Mouse (Mus musculus) ZHBTc4 (cell line): ENCODE data around the gene Esr1.
A peak's percentile ranks its signal among the peaks of the same experiment; 100 is the strongest.

Source experiments
- DNase-seq: peaks from one replicate; pipeline ENCODE4 v3.0.0-alpha.2; 2011; ENCODE audit warnings: low read depth, low spot score

The Esr1 gene

DNA sequence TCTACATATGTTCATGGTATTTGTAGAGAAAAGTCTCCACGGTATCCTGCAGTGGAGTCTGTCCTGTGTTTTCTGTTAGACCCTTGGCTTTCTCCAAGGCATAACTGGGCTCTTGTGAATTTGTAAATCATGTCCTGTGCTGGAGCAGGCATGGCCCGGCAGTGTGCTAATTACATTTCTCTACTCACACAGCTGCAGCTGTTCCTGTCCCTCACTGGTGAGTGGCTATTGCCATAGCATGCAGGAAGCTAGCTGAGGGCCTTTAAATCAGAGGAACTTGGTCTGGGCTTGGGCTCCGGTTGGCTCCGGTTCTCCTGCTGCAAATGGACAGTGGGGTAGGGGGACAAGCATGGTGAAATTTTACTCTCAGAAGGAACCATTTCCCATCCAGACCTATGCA lies 226.7 kb downstream of the Esr1 start:
- no peak for DNase-seq

DNA sequence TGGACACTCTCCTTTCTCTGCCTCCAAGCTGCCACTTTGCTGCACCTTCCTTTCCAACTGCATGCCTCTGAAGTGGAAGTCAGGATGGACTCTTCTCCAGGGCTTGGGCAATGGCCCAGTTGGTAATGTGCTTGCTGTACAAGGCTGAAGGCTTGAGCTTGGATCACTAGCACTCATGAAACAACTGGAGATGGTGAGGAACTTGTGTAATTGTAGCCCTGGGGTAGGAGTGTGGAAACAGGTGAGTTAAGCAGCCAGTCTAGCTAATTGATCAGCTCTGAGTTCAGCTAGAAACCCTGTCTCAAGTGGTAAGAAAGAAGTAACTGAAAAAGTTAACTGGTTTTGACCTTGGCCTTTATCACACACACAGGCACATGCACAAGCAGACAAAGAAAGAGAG lies 229.6 kb downstream of the Esr1 start:
- DNase-seq, result no peak

DNA sequence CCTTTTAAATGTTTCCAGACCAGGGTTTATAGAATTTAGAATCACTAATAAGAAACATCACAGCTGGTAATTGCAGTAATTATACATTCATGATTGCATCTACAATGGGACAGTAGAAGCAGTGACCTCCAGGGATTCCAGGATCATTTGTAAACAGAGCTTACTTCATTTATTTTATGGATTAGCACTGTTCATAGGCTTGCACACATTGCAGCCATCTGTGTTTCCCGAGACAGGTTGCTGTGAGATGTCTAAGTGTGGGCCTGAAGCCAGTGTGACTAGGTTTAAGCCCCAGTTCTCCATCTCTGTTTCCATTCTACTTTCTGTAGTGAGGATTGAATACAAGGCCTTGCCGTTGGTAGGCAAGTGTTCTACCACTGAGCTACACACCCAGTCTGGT lies 236.1 kb downstream of the Esr1 start:
- DNase-seq, result no peak

DNA sequence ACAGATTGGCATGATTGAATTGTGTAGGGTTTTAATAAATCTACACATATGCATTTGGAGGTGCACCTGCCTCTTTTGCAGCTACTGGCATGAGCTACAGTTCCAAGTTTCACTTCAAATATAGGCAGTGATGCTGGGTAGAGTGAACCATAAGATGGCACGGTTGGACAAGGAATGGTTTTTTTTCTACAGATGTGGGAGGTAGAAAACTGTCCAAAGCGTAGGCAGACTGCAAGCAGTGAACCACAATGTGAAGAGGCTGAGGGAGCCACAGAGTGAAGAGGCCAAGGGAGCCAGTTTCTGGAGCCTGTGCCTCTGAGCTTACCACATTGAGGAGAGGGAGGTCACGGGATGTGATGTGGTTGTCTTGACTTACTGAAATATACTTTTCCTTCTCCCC lies 238.5 kb downstream of the Esr1 start:
- no peak for DNase-seq

DNA sequence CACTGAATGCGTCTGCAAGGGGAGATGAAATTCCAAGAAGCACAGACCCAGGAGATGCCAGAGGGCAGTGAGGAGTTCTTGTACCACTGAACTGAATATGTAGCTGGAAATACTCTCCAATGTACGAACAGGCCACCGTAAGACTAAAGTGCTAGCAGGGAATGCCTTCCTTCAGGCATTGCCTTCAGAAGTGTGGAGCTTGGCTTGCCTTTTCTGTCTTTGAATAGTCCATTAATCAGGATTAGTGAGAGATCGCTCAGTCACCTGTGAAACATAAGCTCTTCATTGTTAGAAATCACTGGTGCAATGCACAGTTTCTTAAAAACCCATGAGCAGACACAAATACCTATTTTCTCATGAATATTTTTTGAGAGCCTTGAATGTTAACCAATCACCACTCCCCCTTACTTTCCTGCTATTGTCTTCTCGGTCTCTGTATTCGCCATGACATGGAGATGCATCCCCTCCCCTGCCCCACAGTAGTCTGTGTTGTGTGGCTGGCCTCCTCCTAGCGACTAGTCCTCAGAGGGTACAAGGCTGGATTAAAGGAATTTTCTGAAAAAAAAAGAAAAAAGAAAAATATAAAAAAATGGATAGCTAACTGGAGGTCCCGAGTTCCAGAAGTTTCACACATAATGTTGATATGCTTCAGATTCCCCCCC lies 263.8 kb downstream of the Esr1 start:
- DNase-seq, result no peak

DNA sequence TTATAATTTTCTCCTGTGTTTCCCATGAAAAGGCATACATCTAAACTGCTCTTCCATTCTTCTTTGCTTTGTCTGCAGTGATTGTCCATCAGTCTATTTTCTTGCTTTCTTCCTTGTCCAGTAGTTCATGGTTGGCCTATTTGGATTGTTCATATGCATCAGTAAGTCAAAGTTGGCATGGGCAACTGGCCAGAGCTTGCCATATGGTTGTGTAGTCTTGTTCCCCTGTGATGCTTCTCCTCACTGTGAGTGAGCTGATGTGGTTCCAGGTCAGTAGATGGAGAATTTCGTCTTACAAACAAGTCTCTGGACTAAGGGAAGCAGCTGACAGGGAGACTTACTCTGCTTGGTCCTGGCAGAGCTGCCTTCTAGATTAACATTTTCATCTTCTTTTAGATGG lies 270.0 kb downstream of the Esr1 start:
- no peak for DNase-seq

DNA sequence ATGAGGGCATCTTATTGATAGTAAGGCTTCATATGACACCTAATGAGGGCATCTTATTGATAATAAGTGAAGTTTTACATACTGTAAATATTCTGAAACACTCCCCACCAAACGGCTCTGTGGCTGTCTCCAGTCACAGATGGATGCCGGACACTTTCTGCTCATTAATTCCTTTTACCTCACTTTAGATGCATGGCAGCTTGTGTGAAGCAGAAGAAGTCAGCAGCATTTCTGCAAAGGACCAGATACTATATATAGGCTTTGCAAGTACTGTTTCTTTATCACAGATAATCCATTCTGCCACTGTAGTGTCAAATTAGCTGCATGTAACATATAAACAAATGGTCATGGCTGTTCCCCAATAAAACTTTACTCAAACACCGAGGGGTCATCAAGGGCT lies 274.1 kb downstream of the Esr1 start:
- DNase-seq, result no peak

DNA sequence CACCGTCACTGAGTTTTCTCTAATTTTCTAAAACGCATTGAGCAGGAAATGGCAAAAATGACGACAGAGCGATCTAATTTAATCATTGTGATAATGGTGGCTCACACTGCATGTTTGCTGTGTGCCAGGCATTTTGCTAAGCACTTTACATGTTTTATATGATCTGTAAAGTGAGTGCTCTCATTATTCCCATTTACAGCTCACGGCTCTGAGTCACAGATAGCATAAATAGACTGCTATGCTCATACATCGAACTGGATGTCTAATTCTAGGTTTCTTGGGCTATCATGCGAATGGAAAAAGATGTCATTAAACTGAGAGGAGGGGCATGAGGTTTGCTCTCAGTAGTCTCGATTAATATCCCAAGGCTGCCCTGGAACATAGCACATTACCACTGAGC lies 274.6 kb downstream of the Esr1 start:
- no peak for DNase-seq

DNA sequence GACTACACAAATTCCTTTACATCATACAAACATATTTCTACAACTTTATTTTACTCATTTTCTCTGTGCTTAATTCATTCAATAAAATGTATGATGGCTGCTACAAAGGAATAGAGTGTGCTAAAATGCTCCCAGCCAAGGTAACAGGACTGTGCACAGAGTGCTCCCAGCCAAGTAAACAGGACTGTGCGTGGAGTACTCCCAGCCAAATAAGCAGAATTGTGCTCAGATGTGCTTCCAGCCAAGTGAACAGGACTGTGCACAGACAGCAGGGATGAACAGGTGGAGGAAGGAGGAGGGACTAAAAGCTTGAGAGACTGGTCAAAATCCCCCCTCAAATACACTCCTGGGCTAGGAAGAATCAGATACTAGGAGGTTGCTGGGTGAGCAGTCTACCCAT lies 282.1 kb downstream of the Esr1 start:
- no peak for DNase-seq

DNA sequence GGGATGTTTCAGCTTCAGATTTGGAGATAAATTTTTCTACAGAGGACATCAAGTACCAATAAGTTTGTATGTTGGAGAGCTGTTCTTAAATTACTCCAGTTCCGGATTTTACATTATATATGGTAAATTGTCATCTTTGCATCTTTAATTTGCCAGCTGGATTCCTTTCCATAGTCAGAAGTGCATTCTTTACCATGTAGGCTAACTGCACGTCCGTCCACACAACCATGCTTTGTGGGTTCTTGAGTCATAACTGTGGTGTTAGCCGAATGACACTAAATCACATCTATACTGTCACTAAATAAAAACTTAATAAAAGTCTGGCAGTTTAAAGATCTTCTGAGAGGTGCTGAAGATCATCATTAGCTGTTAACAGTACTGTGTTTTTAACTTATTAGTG lies 286.4 kb downstream of the Esr1 start:
- no peak for DNase-seq

DNA sequence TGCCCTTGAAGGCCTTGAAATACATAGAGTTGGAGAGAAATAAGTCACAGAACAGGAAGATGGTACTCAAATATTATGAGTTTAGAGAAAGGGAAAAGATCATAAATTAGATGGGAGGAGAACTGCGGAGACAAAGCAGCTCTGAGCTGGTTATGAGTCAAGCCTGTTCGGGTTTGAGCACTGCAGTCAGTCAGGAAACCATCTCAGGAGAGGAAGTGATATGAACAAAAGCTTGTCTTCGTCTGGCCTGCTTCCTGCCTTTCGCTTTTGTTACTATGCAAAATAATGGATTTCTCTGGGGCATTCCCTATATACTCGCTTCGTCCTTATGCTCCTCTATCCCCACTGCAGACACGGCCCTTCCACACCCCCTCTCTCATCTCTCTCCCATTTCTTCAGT lies 288.9 kb downstream of the Esr1 start:
- peak; percentile 21 for DNase-seq

DNA sequence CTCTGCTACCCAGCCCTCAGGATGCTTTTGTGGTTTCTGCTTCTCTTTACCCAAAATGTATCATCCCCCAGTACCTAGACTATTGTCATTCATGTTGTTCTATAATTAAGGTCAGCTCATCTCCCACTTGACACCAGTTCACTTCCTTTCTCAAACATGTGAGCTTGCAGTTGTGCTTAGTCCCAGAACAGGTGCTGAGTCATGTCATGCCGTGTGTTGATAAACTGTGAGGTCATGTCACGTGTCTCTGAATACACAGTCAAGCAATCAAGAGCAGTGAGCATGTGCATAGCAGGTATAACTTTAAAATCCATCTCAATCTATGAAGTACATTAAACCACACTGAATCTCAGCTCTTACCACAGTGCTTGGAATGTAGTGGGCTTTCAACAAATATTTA lies 297.9 kb downstream of the Esr1 start:
- DNase-seq, result no peak

DNA sequence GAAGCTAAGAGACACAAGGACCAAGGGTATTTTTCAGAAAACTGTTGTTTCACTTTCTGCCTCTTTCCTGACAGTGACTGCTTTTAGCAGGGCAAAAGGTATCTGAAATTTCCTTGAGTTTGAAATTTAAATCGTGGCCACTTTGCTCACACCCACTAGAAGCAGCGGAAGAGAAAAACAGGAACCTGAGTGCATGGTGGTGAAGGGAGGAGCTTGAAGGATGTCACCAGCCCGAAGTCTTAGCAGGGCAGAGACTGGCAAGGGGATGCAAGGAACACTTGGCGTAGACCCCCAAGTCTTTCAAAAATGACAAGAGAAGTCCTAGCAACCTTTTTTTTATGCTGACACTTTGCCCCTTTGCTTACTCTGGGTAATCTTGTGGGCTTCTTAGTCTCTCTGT lies 299.1 kb downstream of the Esr1 start:
- no peak for DNase-seq

DNA sequence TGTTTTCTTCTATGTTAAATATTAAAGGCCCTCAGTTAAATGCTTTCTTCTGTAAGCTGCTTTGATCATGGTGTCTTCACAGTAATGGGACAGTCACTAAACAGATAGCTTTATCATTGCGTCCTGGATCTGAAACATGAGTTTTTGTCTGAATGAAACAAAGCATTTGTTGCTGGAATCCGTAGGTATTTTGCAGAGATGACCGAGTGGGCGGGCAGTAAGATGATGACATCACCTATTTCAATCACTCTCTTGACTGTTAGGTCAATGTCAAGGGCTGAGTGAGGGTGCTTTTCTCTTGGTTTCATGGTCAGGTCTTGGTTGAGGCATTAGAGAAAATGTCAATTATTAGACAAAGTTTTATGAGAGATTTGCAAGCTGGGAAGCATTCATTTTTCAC lies 307.7 kb downstream of the Esr1 start:
- DNase-seq, result no peak

DNA sequence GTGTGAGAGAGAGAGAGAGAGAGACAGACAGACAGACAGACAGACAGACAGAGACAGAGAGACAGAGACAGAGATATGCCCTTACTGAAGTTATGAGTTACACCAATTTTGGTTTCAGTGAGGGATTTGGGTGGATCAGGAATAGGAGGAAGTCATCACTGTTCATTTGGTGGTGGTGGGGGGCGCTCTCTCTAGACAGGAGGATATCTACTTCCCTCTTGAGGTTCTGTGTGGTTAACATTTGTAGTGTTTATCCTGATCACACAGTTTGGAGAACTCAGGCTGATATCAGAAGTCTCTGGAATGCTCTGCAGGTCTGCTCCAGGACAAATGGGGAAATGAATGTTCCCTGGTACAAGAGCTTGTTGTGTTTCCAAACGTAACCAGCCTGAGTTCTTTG lies 312.2 kb downstream of the Esr1 start:
- no peak for DNase-seq

DNA sequence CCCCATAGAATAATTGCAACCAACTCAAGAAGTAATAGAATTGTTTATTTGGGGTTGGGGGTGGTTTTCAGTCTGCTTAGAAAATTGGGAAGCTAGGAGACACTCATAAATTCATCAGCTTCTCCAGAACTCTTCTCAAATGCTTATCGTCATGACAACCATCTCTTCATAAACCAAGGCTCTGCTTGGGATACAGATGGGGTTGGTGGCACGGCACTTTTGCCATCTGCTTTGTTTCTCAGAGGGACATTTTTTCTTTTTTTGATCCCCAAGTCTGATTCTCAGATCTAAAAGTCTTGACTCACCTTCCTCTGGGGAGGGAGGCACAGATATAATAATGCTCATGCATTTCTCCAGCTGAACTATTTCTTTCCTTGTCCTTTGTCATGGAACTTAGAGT lies 313.0 kb downstream of the Esr1 start:
- no peak for DNase-seq

DNA sequence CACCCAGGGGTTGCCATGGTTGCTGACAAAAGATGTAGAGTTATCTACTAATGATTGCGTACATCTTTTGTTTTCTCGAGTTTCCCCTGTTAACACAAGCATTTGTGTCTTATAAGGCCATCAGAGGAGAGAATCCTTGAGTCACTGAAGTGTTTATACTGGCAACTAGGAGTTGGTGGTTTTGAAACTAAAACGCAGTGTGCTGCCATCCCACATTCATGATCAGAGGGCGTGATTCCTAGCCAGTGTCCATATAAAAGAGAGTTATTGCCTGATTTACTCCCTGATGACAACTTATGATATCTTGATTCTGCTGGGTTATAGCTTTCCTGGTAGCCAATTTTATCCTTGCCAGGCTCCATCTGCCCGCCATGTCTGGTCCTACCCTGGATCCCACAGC lies 331.8 kb downstream of the Esr1 start:
- no peak for DNase-seq

DNA sequence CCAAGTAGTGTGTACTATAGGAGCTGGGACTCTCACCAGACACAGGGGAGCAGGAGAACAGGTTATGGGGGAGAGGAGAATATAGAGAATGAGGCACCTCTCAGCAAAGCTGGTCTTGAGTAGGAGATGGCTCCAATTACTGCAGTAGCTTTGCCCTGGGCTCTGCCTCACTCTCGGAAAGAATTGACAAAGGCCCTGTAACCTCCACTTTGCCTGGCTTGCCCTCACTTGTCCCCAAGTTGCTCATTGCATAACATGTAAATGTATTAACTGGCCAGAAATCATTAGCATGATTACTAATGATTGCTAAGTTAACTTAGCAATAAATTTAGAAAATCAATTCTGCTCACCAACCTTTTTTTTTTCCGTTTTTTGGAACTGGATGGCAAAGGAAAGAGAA lies 333.3 kb downstream of the Esr1 start:
- DNase-seq, result no peak

DNA sequence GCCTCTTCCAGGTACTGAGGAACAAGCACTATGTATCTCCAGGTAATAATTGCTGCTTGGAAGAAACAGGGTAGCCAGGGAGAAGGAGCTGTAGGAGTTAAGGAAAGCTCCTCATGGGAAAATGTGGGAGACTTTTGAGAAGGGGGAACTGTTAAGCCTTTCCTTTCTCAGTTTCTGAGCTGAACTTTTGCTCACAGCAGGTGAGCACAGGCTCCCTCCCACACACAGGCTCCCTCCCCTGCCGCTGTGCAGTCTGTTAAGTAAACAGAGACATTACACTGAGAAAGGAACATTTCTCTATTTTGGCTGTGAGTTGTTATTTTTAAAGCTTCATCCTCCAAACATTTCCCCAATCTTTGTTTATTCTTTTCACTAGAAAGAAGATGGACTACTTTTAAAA lies 354.4 kb downstream of the Esr1 start:
- DNase-seq, result no peak

DNA sequence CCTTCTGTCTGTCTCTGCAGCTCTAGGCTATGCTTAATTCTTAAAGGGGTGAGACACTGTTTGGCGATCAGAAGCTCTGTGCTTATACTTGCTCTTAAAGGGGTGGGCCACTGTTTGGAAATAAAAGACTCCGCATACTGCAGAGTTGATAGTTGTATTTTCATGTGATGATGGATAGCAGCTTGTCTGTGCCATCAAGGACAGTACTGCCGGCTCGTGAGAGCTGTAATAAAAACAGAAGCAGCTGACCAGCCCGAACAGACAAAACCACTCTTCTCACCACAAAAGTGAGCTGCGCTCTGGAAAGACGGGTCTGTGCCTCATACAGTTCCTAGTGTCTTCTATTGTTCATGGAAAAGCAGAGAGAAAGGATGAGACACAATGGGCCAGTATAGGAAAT lies 359.8 kb downstream of the Esr1 start:
- no peak for DNase-seq

DNA sequence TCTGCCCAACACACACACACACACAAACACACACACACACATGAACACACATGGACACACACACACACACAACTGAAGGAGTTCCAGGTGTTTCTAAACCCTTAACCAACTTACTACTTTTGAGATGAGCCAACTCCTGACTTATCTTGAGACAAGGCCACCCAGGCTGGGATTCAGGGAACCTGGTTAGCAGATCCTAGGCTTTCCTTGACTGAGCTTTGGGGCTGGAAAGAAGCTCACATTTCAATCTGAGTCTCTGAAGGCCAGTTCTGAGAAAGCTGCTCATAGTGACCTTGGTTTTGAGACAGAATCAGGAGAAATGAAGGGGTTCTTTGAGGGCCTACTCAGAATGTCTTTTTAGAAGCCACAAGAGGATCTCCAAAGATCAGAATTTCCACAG lies 360.2 kb downstream of the Esr1 start:
- no peak for DNase-seq

DNA sequence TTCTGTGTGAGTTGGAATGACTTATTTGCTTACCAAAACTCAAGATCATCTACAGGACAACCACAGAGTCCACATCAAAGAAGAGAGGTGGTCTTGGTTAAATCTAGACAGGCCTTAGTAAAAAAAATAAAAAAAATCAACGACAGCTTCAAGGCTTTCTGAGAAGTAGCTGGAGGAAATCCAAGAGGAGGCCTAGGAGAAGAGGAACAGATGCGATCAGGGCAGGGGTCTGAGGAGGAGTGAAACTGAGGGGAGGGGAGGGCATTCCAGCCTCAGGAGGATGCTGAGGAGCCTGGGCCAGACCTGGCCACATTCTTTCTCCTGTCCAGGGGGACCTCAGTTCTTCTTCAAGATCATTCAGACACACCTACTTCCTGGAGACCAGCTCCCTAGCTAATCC lies 360.6 kb downstream of the Esr1 start:
- DNase-seq, result no peak

DNA sequence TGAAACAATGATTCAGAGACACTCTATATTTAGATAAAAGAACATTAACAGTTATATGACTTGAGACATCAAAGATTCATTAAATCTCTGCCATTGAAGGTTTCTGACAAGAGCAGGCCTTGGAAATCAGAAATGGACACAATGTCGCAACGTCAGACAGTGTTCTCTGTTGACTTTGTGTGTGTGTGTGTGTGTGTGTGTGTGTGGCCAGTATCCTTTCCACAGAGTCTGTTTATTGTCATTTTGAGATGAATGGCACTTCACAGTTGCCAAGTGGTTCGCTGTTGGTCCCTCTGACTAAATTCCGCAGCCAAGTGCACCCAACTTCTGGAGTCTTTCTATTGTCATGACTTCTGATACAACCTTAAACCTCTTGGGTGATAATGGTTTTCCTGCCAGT lies 362.9 kb downstream of the Esr1 start:
- DNase-seq, result no peak

DNA sequence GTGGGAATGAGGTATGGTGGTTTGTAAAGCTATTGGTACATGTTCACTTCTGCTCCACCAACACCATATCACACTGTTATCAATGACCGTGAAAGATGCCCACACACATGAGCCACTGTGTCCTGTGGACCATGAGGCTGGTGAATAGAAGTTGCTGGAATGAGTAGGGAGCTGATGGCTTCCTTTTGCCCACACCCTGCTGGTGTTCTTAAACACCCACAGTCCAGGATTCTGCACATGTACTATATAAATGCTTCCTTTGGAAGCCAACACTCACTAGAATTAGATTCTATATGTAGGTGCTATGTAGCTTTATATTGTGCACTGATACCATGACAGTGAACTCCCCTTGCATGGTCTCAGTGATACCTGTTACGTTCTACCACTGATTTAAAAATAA lies 365.2 kb downstream of the Esr1 start:
- no peak for DNase-seq

DNA sequence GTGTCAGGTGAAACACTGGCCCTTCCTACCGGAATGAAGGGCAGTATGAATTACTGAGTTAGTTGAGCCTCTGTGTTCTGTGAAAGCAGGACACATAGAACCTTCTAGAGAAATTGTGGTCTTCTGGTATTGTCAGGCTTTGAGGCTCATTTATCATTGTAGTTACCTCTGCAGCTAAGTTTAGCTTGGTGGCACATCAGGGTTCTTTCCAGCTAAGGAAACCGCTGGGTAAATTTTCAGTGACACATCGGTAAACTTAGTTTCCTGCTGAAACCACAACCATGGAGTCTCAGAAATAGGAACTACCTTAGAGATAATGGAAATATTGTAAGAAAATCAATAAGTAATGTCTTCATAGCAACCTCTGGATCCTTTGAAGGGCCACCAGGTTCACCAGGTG lies 366.0 kb downstream of the Esr1 start:
- no peak for DNase-seq
